Mouse (Mus musculus) thymus, adult 2 months (tissue): Measurements from ENCODE around the gene Foxj1. TPM values are rescaled to one million over a fixed set of nuclear protein-coding genes. Genes with fewer than 3 reads are reported as not detected.

Experiments used
- DNase-seq: peaks from one replicate; pipeline ENCODE4 v3.0.0; 2021
- H3K27ac ChIP-seq: fragments of 200-500 bp; 2 replicates; pipeline ENCODE4 v1.5.1; 2012; ENCODE audit warnings: low read length, control low read depth; ENCODE audit not compliant: control insufficient read depth, insufficient read depth
- H3K27me3 ChIP-seq: fragments of 200-500 bp; 2 replicates; pipeline ENCODE4 v1.6.1; 2012; ENCODE audit warnings: mild to moderate bottlenecking, low read length, moderate library complexity, mixed read lengths; ENCODE audit not compliant: control insufficient read depth, insufficient read depth
- H3K36me3 ChIP-seq: fragments of 200-500 bp; 2 replicates; pipeline ENCODE4 v1.6.1; 2012; ENCODE audit warnings: mild to moderate bottlenecking, low read length, moderate library complexity; ENCODE audit not compliant: control insufficient read depth, insufficient read depth
- H3K4me1 ChIP-seq: fragments of 200-500 bp; replicated peaks from 2 replicates; pipeline ENCODE4 v1.6.1; 2012; ENCODE audit warnings: low read length; ENCODE audit not compliant: control insufficient read depth, insufficient read depth
- H3K4me3 ChIP-seq: fragments of 200-500 bp; 2 replicates; pipeline ENCODE4 v1.5.1; 2012; ENCODE audit warnings: mild to moderate bottlenecking, low read length, control low read depth, moderate library complexity; ENCODE audit not compliant: control insufficient read depth, insufficient read depth
- CTCF ChIP-seq: fragments of 200-500 bp; IDR thresholded peaks from 2 replicates; pipeline ENCODE4 v1.5.1; 2012; ENCODE audit warnings: mild to moderate bottlenecking, control low read depth, low read length, moderate library complexity, borderline replicate concordance; ENCODE audit not compliant: control insufficient read depth, poor library complexity, insufficient read depth; ENCODE audit errors: extremely low read depth
- POLR2A ChIP-seq: fragments of 200-500 bp; IDR thresholded peaks from 2 replicates; pipeline ENCODE4 v1.6.1; 2012; ENCODE audit warnings: mild to moderate bottlenecking, low read length, control low read depth, moderate library complexity; ENCODE audit not compliant: control insufficient read depth, poor library complexity, insufficient read depth; ENCODE audit errors: extremely low read depth
- WGBS: fragments of 180-500 bp; shearing (Covaris S2); methylation state at CpG from one replicate; pipeline ENCODE4 v1.1.7; 2018; 5-methylcytosine and 5-hydroxymethylcytosine counted together
- polyA plus RNA-seq: library from polyadenylated mRNA; depleted of rRNA; stranded (reverse); fragments of >200 nt; gene quantifications from 2 replicates; pipeline ENCODE4 v1.2.3, GENCODE M21; 2012; rRNA removed

Foxj1 gene
- polyA plus RNA-seq, 1 experiment, result 6.9 TPM

GRCm38 (mm10) chr11:116283982-116284381, 51.2 kb downstream of the Foxj1 start:
- TF ChIP-seq CTCF (no peak), POLR2A (no peak)
- no peak overlapping the region for H3K4me3 ChIP-seq
- no peaks in the 10 kb centered on the region; the same call in 1 of the 2 replicates for H3K4me1 ChIP-seq
- 73% methylated on average over 6 of the region's 6 CpGs for WGBS
- H3K27me3 ChIP-seq, result peaks cover 31% of the 10 kb centered on the region; the same call in 1 of the 2 replicates
- H3K27ac ChIP-seq, result no peak overlapping the region
- H3K36me3 ChIP-seq, result no peaks in the 10 kb centered on the region; the same call in 1 of the 2 replicates
- DNase-seq, result no peak

- H3K4me3 ChIP-seq, result no peak overlapping the region
- no peak for DNase-seq
- no peak for TF ChIP-seq POLR2A
- TF ChIP-seq CTCF, result no peak
- no peaks in the 10 kb centered on the region for H3K36me3 ChIP-seq
- no peak overlapping the region for H3K27ac ChIP-seq
- H3K27me3 ChIP-seq, result peaks cover 31% of the 10 kb centered on the region; the same call in 1 of the 2 replicates
- no peaks in the 10 kb centered on the region; the same call in 1 of the 2 replicates for H3K4me1 ChIP-seq
- WGBS, result 12% methylated on average over 48 of the region's 48 CpGs
Observed at GRCm38 (mm10) chr11:116282912-116283521, 52.2 kb downstream of the Foxj1 start.

GRCm38 (mm10) chr11:116282089-116282488, 53.1 kb downstream of the Foxj1 start:
- WGBS, result 3% methylated on average over 11 of the region's 11 CpGs
- Histone ChIP-seq H3K27ac (no peak overlapping the region), H3K4me3 (no peak overlapping the region), H3K27me3 (peaks cover 31% of the 10 kb centered on the region; the same call in 1 of the 2 replicates), H3K36me3 (no peaks in the 10 kb centered on the region), H3K4me1 (no peaks in the 10 kb centered on the region; the same call in 1 of the 2 replicates)
- TF ChIP-seq POLR2A (no peak), CTCF (no peak)
- no peak for DNase-seq

- Histone ChIP-seq H3K4me3 (no peak overlapping the region), H3K4me1 (no peaks in the 10 kb centered on the region; the same call in 1 of the 2 replicates), H3K36me3 (no peaks in the 10 kb centered on the region), H3K27me3 (peaks cover 31% of the 10 kb centered on the region; the same call in 1 of the 2 replicates), H3K27ac (no peak overlapping the region)
- TF ChIP-seq CTCF, result no peak
- no peak for DNase-seq
- 9% methylated on average over 18 of the region's 18 CpGs for WGBS
Observed at GRCm38 (mm10) chr11:116281671-116282070, 53.5 kb downstream of the Foxj1 start.

- Histone ChIP-seq H3K27me3 (peaks cover 31% of the 10 kb centered on the region; the same call in 1 of the 2 replicates), H3K27ac (no peak within 1 kb of the TSS), H3K36me3 (no peaks in the 10 kb centered on the region), H3K4me1 (no peaks in the 10 kb centered on the region; the same call in 1 of the 2 replicates), H3K4me3 (no peak within 1 kb of the TSS)
- no peak for DNase-seq
- 17% methylated on average over 48 of the region's 48 CpGs for WGBS
- TF ChIP-seq POLR2A (no peak), CTCF (no peak)
Observed at GRCm38 (mm10) chr11:116280751-116281663, 54.2 kb downstream of the Foxj1 start, which contains the start of gene Galr2. Gene Galr2, plus strand, starts transcription at chr11:116280939.

Other genes with a start within 250 kb of the Foxj1 start
- 288 and 314 TPM in 2 replicates for gene Wbp2, start 248.4 kb downstream of the Foxj1 start, polyA plus RNA-seq
- gene Trim47, start 208.2 kb downstream of the Foxj1 start, polyA plus RNA-seq, result 27.6 and 30.0 TPM in 2 replicates
- 24.5 and 26.7 TPM in 2 replicates for gene Trim65, start 204.3 kb downstream of the Foxj1 start, polyA plus RNA-seq
- 49.0 and 54.7 TPM in 2 replicates for gene Mrpl38, start 196.5 kb downstream of the Foxj1 start, polyA plus RNA-seq
- 30.0 and 30.3 TPM in 2 replicates for gene Fbf1, start 167.2 kb downstream of the Foxj1 start, polyA plus RNA-seq
- gene Ten1, start 136.5 kb downstream of the Foxj1 start, polyA plus RNA-seq, result 56.5 and 57.0 TPM in 2 replicates
- gene Acox1, start 136.4 kb downstream of the Foxj1 start, polyA plus RNA-seq, result 39.2 and 44.2 TPM in 2 replicates
- gene Evpl, start 97.3 kb downstream of the Foxj1 start, polyA plus RNA-seq, result 3.2 and 3.7 TPM in 2 replicates
- 69.1 and 72.0 TPM in 2 replicates for gene Srp68, start 61.2 kb downstream of the Foxj1 start, polyA plus RNA-seq
- gene Galr2, start 54.5 kb downstream of the Foxj1 start, polyA plus RNA-seq, result 0.59 and 1.1 TPM in 2 replicates
- gene Exoc7, start 28.2 kb downstream of the Foxj1 start, polyA plus RNA-seq, result 50.7 and 51.6 TPM in 2 replicates
- 98.7 and 119 TPM in 2 replicates for gene Rnf157, start 77.6 kb upstream of the Foxj1 start, polyA plus RNA-seq
- gene Ubald2, start 98.7 kb upstream of the Foxj1 start, polyA plus RNA-seq, result 558 and 566 TPM in 2 replicates
- gene Qrich2, start 130.8 kb upstream of the Foxj1 start, polyA plus RNA-seq, result 0.19 and 0.24 TPM in 2 replicates
- gene Prpsap1, start 158.8 kb upstream of the Foxj1 start, polyA plus RNA-seq, result 86.0 and 132 TPM in 2 replicates
- 12.9 and 15.7 TPM in 2 replicates for gene Sphk1, start 195.5 kb upstream of the Foxj1 start, polyA plus RNA-seq
- gene Ube2o, start 246.0 kb upstream of the Foxj1 start, polyA plus RNA-seq, result 26.5 and 27.1 TPM in 2 replicates